ENCODE assay signal across 19 mouse cellular contexts in genomic region chr1:94658218-94658617, GRCm38 (mm10).
DNase-seq lines count a peak whose midpoint lies in the region; ATAC-seq lines count a peak whose summit lies in the region.
"Had no signal": no experiment of that assay in that cellular context is flagged by ENCODE, and none has a peak within 500 bp of the region (broad histone marks: within the 10 kb centered on the region; RNA-seq: fewer than 3 reads in every experiment).

No protein-coding gene starts in this region.

- no peak overlapping the region for H3K4me3 ChIP-seq in neural tube, embryonic 15.5 days (replicated peaks)
- H3K4me3 ChIP-seq in midbrain, embryonic 13.5 days (replicated peaks): no peak overlapping the region
- H3K4me3 ChIP-seq: embryonic facial prominence, embryonic 10.5 days; embryonic facial prominence, embryonic 12.5 days had no signal

- H3K9ac ChIP-seq in neural tube, embryonic 15.5 days (replicated peaks): no peak overlapping the region
- no peak overlapping the region for H3K9ac ChIP-seq in midbrain, embryonic 13.5 days (replicated peaks)
- H3K9ac ChIP-seq: embryonic facial prominence, embryonic 12.5 days had no signal

- ATAC-seq in granulocyte monocyte progenitor cell, adult 5-6 weeks (replicated peaks; ENCODE audit: poor library complexity, severe bottlenecking): peak; percentile 66
- peak; percentile 71 for ATAC-seq in megakaryocyte progenitor cell, adult 5-6 weeks (replicated peaks; ENCODE audit: poor library complexity)
- ATAC-seq in neural tube, embryonic 15.5 days (ENCODE audit: low FRiP score): no peak
- ATAC-seq in midbrain, embryonic 13.5 days: no peak
- ATAC-seq: forebrain, embryonic 14.5 days; forebrain, embryonic 16.5 days had no signal

- H3K27me3 ChIP-seq in neural tube, embryonic 15.5 days (replicated peaks): no peaks in the 10 kb centered on the region
- H3K27me3 ChIP-seq in midbrain, embryonic 13.5 days: no peaks in the 10 kb centered on the region
- H3K27me3 ChIP-seq: embryonic facial prominence, embryonic 12.5 days had no signal

- H3K4me2 ChIP-seq in neural tube, embryonic 15.5 days: no peak overlapping the region
- no peak overlapping the region for H3K4me2 ChIP-seq in midbrain, embryonic 13.5 days (replicated peaks)
- H3K4me2 ChIP-seq: embryonic facial prominence, embryonic 12.5 days had no signal

- H3K36me3 ChIP-seq in neural tube, embryonic 15.5 days: no peaks in the 10 kb centered on the region
- no peaks in the 10 kb centered on the region for H3K36me3 ChIP-seq in midbrain, embryonic 13.5 days
- H3K36me3 ChIP-seq: embryonic facial prominence, embryonic 10.5 days; embryonic facial prominence, embryonic 12.5 days had no signal

- no peak overlapping the region for H3K27ac ChIP-seq in neural tube, embryonic 15.5 days (replicated peaks)
- H3K27ac ChIP-seq in midbrain, embryonic 13.5 days: no peak overlapping the region
- H3K27ac ChIP-seq: embryonic facial prominence, embryonic 10.5 days; embryonic facial prominence, embryonic 12.5 days had no signal

- no peaks in the 10 kb centered on the region for H3K4me1 ChIP-seq in neural tube, embryonic 15.5 days
- H3K4me1 ChIP-seq in midbrain, embryonic 13.5 days (replicated peaks): no peaks in the 10 kb centered on the region
- H3K4me1 ChIP-seq: embryonic facial prominence, embryonic 10.5 days; embryonic facial prominence, embryonic 12.5 days had no signal

- DNase-seq in MEL-GATA-1-ER (ENCODE audit: extremely low read depth, low read depth): peak; percentile 13
- DNase-seq in gastrocnemius, postnatal 10 days: no peak
- DNase-seq: adrenal gland, adult 2 months; adrenal gland, postnatal 10 days; adrenal gland, postnatal 25 days; cerebellum, adult 11 months; cerebellum, adult 18-20 months; cerebellum, adult 8-10 months; cerebellum, adult 9-11 months; cerebellum, postnatal 14 days; cerebellum, postnatal 36 days had no signal

- no peaks in the 10 kb centered on the region for H3K9me3 ChIP-seq in neural tube, embryonic 15.5 days (replicated peaks)
- no peaks in the 10 kb centered on the region for H3K9me3 ChIP-seq in midbrain, embryonic 13.5 days
- H3K9me3 ChIP-seq: embryonic facial prominence, embryonic 10.5 days; embryonic facial prominence, embryonic 12.5 days had no signal

Comparison
In these comparisons a context has a peak if more than half of its experiments do, and no peak if none do; other contexts are left out.
1. ATAC-seq: peak in granulocyte monocyte progenitor cell, adult 5-6 weeks (single experiment) and megakaryocyte progenitor cell, adult 5-6 weeks (single experiment); none in neural tube, embryonic 15.5 days (single experiment) and midbrain, embryonic 13.5 days (single experiment).